Mouse (Mus musculus): ENCODE measurements around the gene Cd274. TPM values are rescaled to one million over a fixed set of nuclear protein-coding genes. Genes with fewer than 3 reads are reported as not detected.

Gene Cd274
- polyA plus RNA-seq, 1 experiment from 2014 or later: 1.2 TPM

DNA sequence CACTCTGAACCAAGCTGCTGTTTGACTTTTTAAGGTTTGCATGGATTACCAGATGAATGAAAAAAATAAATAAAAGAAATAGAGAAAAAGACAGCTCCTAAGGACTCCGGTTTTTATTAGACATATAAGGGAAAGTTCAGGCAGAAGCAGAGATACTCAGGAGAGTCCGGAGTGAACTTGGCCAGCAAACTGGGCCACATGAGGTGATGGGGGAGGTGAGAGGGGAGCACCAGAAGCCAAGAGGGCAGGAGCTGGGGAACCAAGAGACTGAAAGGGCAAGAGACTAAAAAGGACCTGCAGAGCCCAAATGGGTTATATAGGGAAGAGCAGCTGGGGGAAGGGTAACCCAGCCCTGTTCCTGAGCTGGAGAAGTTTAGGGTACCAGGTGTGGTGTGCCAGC, 27.5 kb downstream of the Cd274 start:
- DNase-seq (no peak), ATAC-seq (no peak)
- Histone ChIP-seq H3K4me2 (ENCODE audit: low read depth, low read length) (no peak overlapping the region), H3K27ac (ENCODE audit: low read depth) (no peak overlapping the region), H3K9ac (replicated peaks) (no peak overlapping the region), H3K27me3 (ENCODE audit: insufficient read depth, low read length) (no peaks in the 10 kb centered on the region), H3K36me3 (replicated peaks; ENCODE audit: insufficient read depth, low read length) (no peaks in the 10 kb centered on the region), H3K4me3 (ENCODE audit: low read depth, low read length) (no peak overlapping the region), H3K9me3 (ENCODE audit: low read length) (no peaks in the 10 kb centered on the region), H3K4me1 (ENCODE audit: insufficient read depth) (no peaks in the 10 kb centered on the region)
- WGBS (ENCODE audit: insufficient replicate concordance): 81% methylated on average over 2 of the region's 2 CpGs
- TF ChIP-seq EP300 (IDR thresholded peaks at IDR 0.05; ENCODE audit: low read depth) (no peak), CTCF (IDR thresholded peaks at IDR 0.05; ENCODE audit: low read depth) (no peak)

DNA sequence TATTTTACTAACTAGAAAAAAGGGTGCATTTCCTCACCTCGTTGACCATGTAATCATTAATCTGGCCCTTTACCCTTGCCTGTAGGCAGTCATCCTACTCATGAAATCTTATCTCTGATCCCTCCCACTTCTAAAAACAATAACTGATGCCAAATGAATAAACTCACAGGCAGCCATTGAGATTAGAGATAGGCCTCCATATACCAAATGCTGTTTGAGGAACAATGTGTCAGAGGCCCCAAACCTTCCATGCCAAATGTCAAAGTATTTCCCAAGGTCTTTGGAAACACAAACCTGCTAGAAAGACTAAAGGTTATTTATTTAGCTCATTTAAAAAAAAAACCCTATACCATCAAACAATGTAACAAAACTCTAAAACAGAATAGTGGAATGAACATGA, 29.1 kb downstream of the Cd274 start:
- no peak for DNase-seq
- H3K4me2 ChIP-seq (ENCODE audit: low read depth, low read length): no peak overlapping the region
- peak; percentile 33 for ATAC-seq
- H3K9me3 ChIP-seq (ENCODE audit: low read length): no peaks in the 10 kb centered on the region
- H3K27ac ChIP-seq (ENCODE audit: low read depth): no peak overlapping the region
- 37% methylated on average over 1 of the region's 1 CpGs for WGBS (ENCODE audit: insufficient replicate concordance)
- no peak for TF ChIP-seq CTCF (IDR thresholded peaks at IDR 0.05; ENCODE audit: low read depth)
- TF ChIP-seq EP300 (IDR thresholded peaks at IDR 0.05; ENCODE audit: low read depth): no peak
- H3K9ac ChIP-seq (replicated peaks): no peak overlapping the region
- no peaks in the 10 kb centered on the region for H3K27me3 ChIP-seq (ENCODE audit: insufficient read depth, low read length)
- H3K4me3 ChIP-seq (ENCODE audit: low read depth, low read length): no peak overlapping the region
- H3K4me1 ChIP-seq (ENCODE audit: insufficient read depth): no peaks in the 10 kb centered on the region
- no peaks in the 10 kb centered on the region for H3K36me3 ChIP-seq (replicated peaks; ENCODE audit: insufficient read depth, low read length)

DNA sequence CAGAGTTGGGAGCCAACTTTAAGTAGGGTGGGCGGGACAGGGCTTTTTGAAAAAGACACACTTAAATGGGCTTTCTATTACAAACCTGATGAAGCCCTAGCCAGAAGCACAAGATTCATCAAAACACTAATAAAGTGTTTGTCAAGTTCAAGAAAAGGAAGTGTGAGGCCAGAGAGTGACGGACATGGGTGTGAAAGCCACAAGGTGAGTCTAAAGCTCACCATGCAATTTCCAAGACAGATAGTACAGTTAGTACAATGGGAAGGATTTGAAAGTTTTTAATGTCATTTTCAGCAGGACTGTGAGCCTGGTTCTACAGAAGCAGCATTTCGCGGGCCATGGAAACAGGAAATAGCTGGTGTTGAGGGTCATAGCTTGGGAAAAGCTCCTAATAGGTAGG, 32.5 kb downstream of the Cd274 start:
- ATAC-seq (no peak), DNase-seq (no peak)
- WGBS (ENCODE audit: insufficient replicate concordance): 61% methylated on average over 4 of the region's 4 CpGs
- Histone ChIP-seq H3K9ac (replicated peaks) (no peak overlapping the region), H3K4me2 (ENCODE audit: low read depth, low read length) (no peak overlapping the region), H3K36me3 (replicated peaks; ENCODE audit: insufficient read depth, low read length) (no peaks in the 10 kb centered on the region), H3K27ac (ENCODE audit: low read depth) (no peak overlapping the region), H3K4me1 (ENCODE audit: insufficient read depth) (no peaks in the 10 kb centered on the region; the same call in 1 of the 2 replicates), H3K9me3 (ENCODE audit: low read length) (no peaks in the 10 kb centered on the region), H3K4me3 (ENCODE audit: low read depth, low read length) (no peak overlapping the region), H3K27me3 (ENCODE audit: insufficient read depth, low read length) (no peaks in the 10 kb centered on the region)
- TF ChIP-seq EP300 (IDR thresholded peaks at IDR 0.05; ENCODE audit: low read depth) (no peak), CTCF (IDR thresholded peaks at IDR 0.05; ENCODE audit: low read depth) (no peak)

DNA sequence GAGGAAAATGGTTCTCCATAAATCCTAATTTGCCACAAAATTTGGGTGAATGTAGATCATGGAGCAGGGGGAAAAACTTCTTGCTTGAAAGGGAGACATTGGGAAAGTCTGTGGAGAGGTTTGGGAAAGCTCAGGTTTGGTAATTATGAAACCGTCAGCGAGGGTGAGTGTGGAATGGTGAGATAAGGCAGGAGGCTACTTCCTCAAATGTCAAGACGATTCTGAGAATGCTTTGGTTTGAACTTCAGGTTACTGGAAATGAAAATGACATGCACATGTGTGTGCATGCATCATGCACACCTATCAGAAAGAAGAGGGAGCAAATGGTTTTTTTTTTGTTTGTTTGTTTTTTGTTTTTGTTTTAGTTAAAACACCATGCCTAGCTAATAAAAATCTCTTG, 33.2 kb downstream of the Cd274 start:
- 29% methylated on average over 3 of the region's 3 CpGs for WGBS (ENCODE audit: insufficient replicate concordance)

DNA sequence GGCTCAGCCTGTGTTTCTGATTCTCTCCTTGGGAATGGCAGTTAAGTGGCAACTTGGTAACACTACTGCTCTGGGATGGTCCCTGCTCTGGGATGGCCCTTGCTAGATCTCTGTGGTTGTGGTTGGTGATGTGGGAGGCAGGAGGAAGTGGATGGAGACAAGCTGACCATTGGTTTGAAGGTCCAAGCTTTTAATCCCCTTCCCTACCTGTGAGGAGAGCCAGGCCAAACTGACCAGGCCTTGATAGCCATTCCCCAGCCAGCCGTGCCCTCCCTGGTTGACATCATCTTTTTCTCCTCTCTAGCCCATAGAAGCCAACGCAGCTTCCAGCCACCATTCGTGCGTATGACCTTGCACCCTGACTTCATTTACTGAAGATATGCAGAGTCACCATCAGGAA, 35.4 kb downstream of the Cd274 start:
- ATAC-seq: no peak
- DNase-seq: no peak
- Histone ChIP-seq H3K9ac (replicated peaks) (no peak overlapping the region), H3K27ac (ENCODE audit: low read depth) (no peak overlapping the region), H3K27me3 (ENCODE audit: insufficient read depth, low read length) (no peaks in the 10 kb centered on the region), H3K4me3 (ENCODE audit: low read depth, low read length) (no peak overlapping the region), H3K4me1 (ENCODE audit: insufficient read depth) (no peaks in the 10 kb centered on the region; the same call in 1 of the 2 replicates), H3K9me3 (ENCODE audit: low read length) (no peaks in the 10 kb centered on the region), H3K4me2 (ENCODE audit: low read depth, low read length) (no peak overlapping the region), H3K36me3 (replicated peaks; ENCODE audit: insufficient read depth, low read length) (no peaks in the 10 kb centered on the region)
- no peak for TF ChIP-seq CTCF (IDR thresholded peaks at IDR 0.05; ENCODE audit: low read depth)
- TF ChIP-seq EP300 (IDR thresholded peaks at IDR 0.05; ENCODE audit: low read depth): no peak
- 79% methylated on average over 4 of the region's 4 CpGs for WGBS (ENCODE audit: insufficient replicate concordance)

More for the DNA sequence above, 33.2 kb downstream of the Cd274 start:
- Histone ChIP-seq H3K36me3 (replicated peaks; ENCODE audit: insufficient read depth, low read length) (no peaks in the 10 kb centered on the region), H3K27ac (ENCODE audit: low read depth) (no peak overlapping the region), H3K4me3 (ENCODE audit: low read depth, low read length) (no peak overlapping the region), H3K9me3 (ENCODE audit: low read length) (no peaks in the 10 kb centered on the region), H3K4me1 (ENCODE audit: insufficient read depth) (no peaks in the 10 kb centered on the region; the same call in 1 of the 2 replicates), H3K9ac (replicated peaks) (no peak overlapping the region), H3K4me2 (ENCODE audit: low read depth, low read length) (no peak overlapping the region), H3K27me3 (ENCODE audit: insufficient read depth, low read length) (no peaks in the 10 kb centered on the region)
- DNase-seq: no peak
- TF ChIP-seq CTCF (IDR thresholded peaks at IDR 0.05; ENCODE audit: low read depth) (no peak), EP300 (IDR thresholded peaks at IDR 0.05; ENCODE audit: low read depth) (peak; percentile 33; the same call in 1 of the 2 replicates)
- ATAC-seq: no peak

DNA sequence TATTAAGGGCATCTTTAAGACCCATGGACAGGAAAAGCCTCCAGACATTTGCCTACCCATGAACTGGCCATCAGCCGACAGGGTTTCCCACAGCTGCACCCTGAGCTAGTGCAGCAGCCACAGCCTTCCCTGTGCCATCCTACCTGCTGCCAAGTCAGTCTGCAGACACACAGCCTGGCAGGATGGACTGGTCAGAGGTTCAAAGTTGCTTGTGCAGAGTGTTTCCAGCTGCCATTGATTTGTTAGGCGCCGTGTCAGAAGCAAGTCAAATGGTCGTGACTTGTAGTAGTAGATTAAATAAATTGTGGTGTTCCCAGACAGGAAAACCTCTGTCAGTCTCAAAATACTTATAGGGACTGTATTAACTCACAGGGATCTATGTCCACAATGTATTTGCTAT, 36.0 kb downstream of the Cd274 start:
- Histone ChIP-seq H3K4me2 (ENCODE audit: low read depth, low read length) (no peak overlapping the region), H3K36me3 (replicated peaks; ENCODE audit: insufficient read depth, low read length) (no peaks in the 10 kb centered on the region), H3K4me3 (ENCODE audit: low read depth, low read length) (no peak overlapping the region), H3K9me3 (ENCODE audit: low read length) (no peaks in the 10 kb centered on the region), H3K4me1 (ENCODE audit: insufficient read depth) (no peaks in the 10 kb centered on the region; the same call in 1 of the 2 replicates), H3K27ac (ENCODE audit: low read depth) (no peak overlapping the region), H3K9ac (replicated peaks) (no peak overlapping the region), H3K27me3 (ENCODE audit: insufficient read depth, low read length) (no peaks in the 10 kb centered on the region)
- ATAC-seq (no peak), DNase-seq (no peak)
- no peak for TF ChIP-seq EP300 (IDR thresholded peaks at IDR 0.05; ENCODE audit: low read depth)
- WGBS (ENCODE audit: insufficient replicate concordance): 76% methylated on average over 4 of the region's 4 CpGs

DNA sequence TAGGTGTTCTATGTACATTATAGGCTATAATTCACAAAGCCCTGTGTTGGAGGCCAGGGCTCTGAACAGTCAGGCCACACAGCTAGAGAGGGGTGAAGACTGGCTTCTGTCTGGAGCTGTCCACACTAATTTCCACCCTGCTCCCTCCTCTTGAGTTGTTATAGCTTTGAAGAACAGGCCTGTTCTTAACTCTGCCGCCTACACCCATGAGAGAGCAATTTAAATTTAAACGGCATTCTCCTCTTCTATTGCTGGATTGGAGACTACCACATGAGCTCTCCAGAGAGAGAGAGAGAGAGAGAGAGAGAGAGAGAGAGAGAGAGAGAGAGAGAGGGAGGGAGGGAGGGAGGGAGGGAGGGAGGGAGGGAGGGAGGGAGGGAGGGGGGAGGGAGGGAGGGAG, 38.1 kb downstream of the Cd274 start:
- H3K4me3 ChIP-seq (ENCODE audit: low read depth, low read length): no peak overlapping the region
- 74% methylated on average over 2 of the region's 2 CpGs for WGBS (ENCODE audit: insufficient replicate concordance)
- no peak overlapping the region for H3K9ac ChIP-seq (replicated peaks)
- H3K27me3 ChIP-seq (ENCODE audit: insufficient read depth, low read length): no peaks in the 10 kb centered on the region
- DNase-seq: no peak
- no peak overlapping the region for H3K27ac ChIP-seq (ENCODE audit: low read depth)
- H3K4me1 ChIP-seq (ENCODE audit: insufficient read depth): no peaks in the 10 kb centered on the region; the same call in 1 of the 2 replicates
- H3K36me3 ChIP-seq (replicated peaks; ENCODE audit: insufficient read depth, low read length): no peaks in the 10 kb centered on the region
- no peaks in the 10 kb centered on the region for H3K9me3 ChIP-seq (ENCODE audit: low read length)
- no peak for ATAC-seq
- no peak for TF ChIP-seq EP300 (IDR thresholded peaks at IDR 0.05; ENCODE audit: low read depth)
- H3K4me2 ChIP-seq (ENCODE audit: low read depth, low read length): no peak overlapping the region

All from liver, postnatal 0 days (tissue).